Mouse (Mus musculus): ENCODE results near the gene Prss38. TPM values are rescaled to one million over a fixed set of nuclear protein-coding genes. Genes with fewer than 3 reads are reported as not detected.

The Prss38 gene
- total RNA-seq, 2 experiments from 2014 or later: not detected

- ATAC-seq (replicated peaks; ENCODE audit: poor library complexity, severe bottlenecking): peak; percentile 76
These were observed 44.9 kb downstream of the Prss38 start for GRCm38 (mm10) chr11:59330560-59330959.

GRCm38 (mm10) chr11:59329616-59330015 lies 45.8 kb downstream of the Prss38 start:
- ATAC-seq (replicated peaks; ENCODE audit: poor library complexity, severe bottlenecking): no peak

GRCm38 (mm10) chr11:59327625-59328024 lies 47.8 kb downstream of the Prss38 start:
- no peak for ATAC-seq (replicated peaks; ENCODE audit: poor library complexity, severe bottlenecking)

GRCm38 (mm10) chr11:59324777-59325176 lies 50.7 kb downstream of the Prss38 start:
- ATAC-seq (replicated peaks; ENCODE audit: poor library complexity, severe bottlenecking): no peak

GRCm38 (mm10) chr11:59322988-59323387 lies 52.5 kb downstream of the Prss38 start:
- no peak for ATAC-seq (replicated peaks; ENCODE audit: poor library complexity, severe bottlenecking)

Other genes starting within 250 kb of the Prss38 start
- gene Obscn, start 239.3 kb downstream of the Prss38 start, total RNA-seq (2014; fragmentation: Nextera tagmentation): not detected in 2 replicates
- gene Obscn, start 239.3 kb downstream of the Prss38 start, total RNA-seq (2017): not detected in 2 replicates
- gene Iba57, start 211.9 kb downstream of the Prss38 start, total RNA-seq (2014; fragmentation: Nextera tagmentation): 0.84 and 2.8 TPM in 2 replicates
- gene Iba57, start 211.9 kb downstream of the Prss38 start, total RNA-seq (2017): 3.9 and 6.0 TPM in 2 replicates
- not detected in 2 replicates for gene Gjc2, start 192.4 kb downstream of the Prss38 start, total RNA-seq (2014; fragmentation: Nextera tagmentation)
- not detected in 2 replicates for gene Gjc2, start 192.4 kb downstream of the Prss38 start, total RNA-seq (2017)
- gene Guk1, start 183.4 kb downstream of the Prss38 start, total RNA-seq (2014; fragmentation: Nextera tagmentation): 41.9 and 58.1 TPM in 2 replicates
- 33.2 and 35.9 TPM in 2 replicates for gene Guk1, start 183.4 kb downstream of the Prss38 start, total RNA-seq (2017)
- gene Mrpl55, start 173.2 kb downstream of the Prss38 start, total RNA-seq (2014; fragmentation: Nextera tagmentation): 22.7 and 45.8 TPM in 2 replicates
- 59.9 and 82.1 TPM in 2 replicates for gene Mrpl55, start 173.2 kb downstream of the Prss38 start, total RNA-seq (2017)
- gene 2310033P09Rik, start 167.3 kb downstream of the Prss38 start, total RNA-seq (2014; fragmentation: Nextera tagmentation): 21.2 and 21.9 TPM in 2 replicates
- 11.4 and 14.0 TPM in 2 replicates for gene 2310033P09Rik, start 167.3 kb downstream of the Prss38 start, total RNA-seq (2017)
- gene Arf1, start 147.4 kb downstream of the Prss38 start, total RNA-seq (2014; fragmentation: Nextera tagmentation): 287 and 315 TPM in 2 replicates
- gene Arf1, start 147.4 kb downstream of the Prss38 start, total RNA-seq (2017): 336 and 384 TPM in 2 replicates
- not detected in 2 replicates for gene Wnt3a, start 84.9 kb downstream of the Prss38 start, total RNA-seq (2014; fragmentation: Nextera tagmentation)
- not detected in 2 replicates for gene Wnt3a, start 84.9 kb downstream of the Prss38 start, total RNA-seq (2017)
- gene Wnt9a, start 68.7 kb downstream of the Prss38 start, total RNA-seq (2014; fragmentation: Nextera tagmentation): not detected in 2 replicates
- not detected in 2 replicates for gene Wnt9a, start 68.7 kb downstream of the Prss38 start, total RNA-seq (2017)
- gene Jmjd4, start 74.4 kb upstream of the Prss38 start, total RNA-seq (2014; fragmentation: Nextera tagmentation): 4.3 and 6.0 TPM in 2 replicates
- 4.3 and 5.6 TPM in 2 replicates for gene Jmjd4, start 74.4 kb upstream of the Prss38 start, total RNA-seq (2017)
- gene Snap47, start 75.5 kb upstream of the Prss38 start, total RNA-seq (2014; fragmentation: Nextera tagmentation): 5.9 and 6.0 TPM in 2 replicates
- gene Snap47, start 75.5 kb upstream of the Prss38 start, total RNA-seq (2017): 4.8 and 7.1 TPM in 2 replicates
- 2.8 and 3.4 TPM in 2 replicates for gene Zfp867, start 96.8 kb upstream of the Prss38 start, total RNA-seq (2014; fragmentation: Nextera tagmentation)
- 1.5 and 2.9 TPM in 2 replicates for gene Zfp867, start 96.8 kb upstream of the Prss38 start, total RNA-seq (2017)
- gene Zkscan17, start 151.1 kb upstream of the Prss38 start, total RNA-seq (2014; fragmentation: Nextera tagmentation): 20.8 and 24.8 TPM in 2 replicates
- gene Zkscan17, start 151.1 kb upstream of the Prss38 start, total RNA-seq (2017): 9.0 and 11.1 TPM in 2 replicates
- 2.4 and 2.5 TPM in 2 replicates for gene Nlrp3, start 165.9 kb upstream of the Prss38 start, total RNA-seq (2014; fragmentation: Nextera tagmentation)
- 5.3 and 16.5 TPM in 2 replicates for gene Nlrp3, start 165.9 kb upstream of the Prss38 start, total RNA-seq (2017)
- not detected in 2 replicates for gene Olfr222, start 200.6 kb upstream of the Prss38 start, total RNA-seq (2014; fragmentation: Nextera tagmentation)
- not detected in 2 replicates for gene Olfr222, start 200.6 kb upstream of the Prss38 start, total RNA-seq (2017)
- gene Olfr223, start 217.6 kb upstream of the Prss38 start, total RNA-seq (2014; fragmentation: Nextera tagmentation): not detected in 2 replicates
- gene Olfr223, start 217.6 kb upstream of the Prss38 start, total RNA-seq (2017): not detected in 2 replicates